Mouse (Mus musculus) heart, embryonic 11.5 days (tissue): ENCODE data around the gene Amdhd1. TPM values are rescaled to one million over a fixed set of nuclear protein-coding genes. Genes with fewer than 3 reads are reported as not detected.

ENCODE experiments used
- ATAC-seq: fragments of 200-750 bp; cut with Nextera tagmentation; replicated peaks from 2 replicates; pipeline ENCODE4 v1.8.0; 2017; ENCODE audit warnings: moderate library complexity; ENCODE audit not compliant: insufficient number of reproducible peaks, low FRiP score, low TSS enrichment
- H3K27ac ChIP-seq: fragments of 300-500 bp; sonication (generic); 2 replicates; pipeline ENCODE4 v1.5.1; 2014; ENCODE audit warnings: mild to moderate bottlenecking, low read depth, low read length
- H3K27me3 ChIP-seq: fragments of 300-500 bp; sonication (generic); 2 replicates; pipeline ENCODE4 v1.6.1; 2014; ENCODE audit warnings: mild to moderate bottlenecking, low read length, mixed read lengths; ENCODE audit not compliant: control insufficient read depth, insufficient read depth
- H3K36me3 ChIP-seq: fragments of 300-500 bp; sonication (generic); 2 replicates; pipeline ENCODE4 v1.6.1; 2014; ENCODE audit warnings: mild to moderate bottlenecking, low read length, moderate library complexity, mixed read lengths; ENCODE audit not compliant: control insufficient read depth, insufficient read depth
- H3K4me1 ChIP-seq: fragments of 300-500 bp; sonication (generic); 2 replicates; pipeline ENCODE4 v1.6.1; 2014; ENCODE audit warnings: low read length; ENCODE audit not compliant: control insufficient read depth, insufficient read depth
- H3K4me2 ChIP-seq: fragments of 300-500 bp; sonication (generic); 2 replicates; pipeline ENCODE4 v1.6.1; 2014; ENCODE audit warnings: mild to moderate bottlenecking, moderate library complexity
- H3K4me3 ChIP-seq: fragments of 300-500 bp; sonication (generic); 2 replicates; pipeline ENCODE4 v1.5.1; 2014; ENCODE audit warnings: low read depth, low read length
- H3K9ac ChIP-seq: fragments of 300-500 bp; sonication (generic); 2 replicates; pipeline ENCODE4 v1.6.1; 2014; ENCODE audit warnings: mild to moderate bottlenecking, low read depth, low read length, moderate library complexity
- H3K9me3 ChIP-seq: fragments of 300-500 bp; sonication (generic); replicated peaks from 2 replicates; pipeline ENCODE4 v1.6.1; 2016; ENCODE audit warnings: low read length; ENCODE audit not compliant: control insufficient read depth
- WGBS: fragments of 180-500 bp; shearing (Covaris S2); extraction: QIAGEN DNeasy Blood & Tissue Kit; methylation state at CpG from one replicate; pipeline ENCODE4 v1.1.7; 2014; ENCODE audit not compliant: insufficient replicate concordance; 5-methylcytosine and 5-hydroxymethylcytosine counted together
- polyA plus RNA-seq: library from polyadenylated mRNA; unstranded; fragments of >200 nt; fragmentation: Nextera tagmentation; extraction: Ambion mirVana; gene quantifications from 2 replicates; pipeline ENCODE4 v1.2.1, GENCODE M21; 2014

The Amdhd1 gene
- polyA plus RNA-seq, 1 experiment from 2014 or later, result 0.24 TPM

DNA sequence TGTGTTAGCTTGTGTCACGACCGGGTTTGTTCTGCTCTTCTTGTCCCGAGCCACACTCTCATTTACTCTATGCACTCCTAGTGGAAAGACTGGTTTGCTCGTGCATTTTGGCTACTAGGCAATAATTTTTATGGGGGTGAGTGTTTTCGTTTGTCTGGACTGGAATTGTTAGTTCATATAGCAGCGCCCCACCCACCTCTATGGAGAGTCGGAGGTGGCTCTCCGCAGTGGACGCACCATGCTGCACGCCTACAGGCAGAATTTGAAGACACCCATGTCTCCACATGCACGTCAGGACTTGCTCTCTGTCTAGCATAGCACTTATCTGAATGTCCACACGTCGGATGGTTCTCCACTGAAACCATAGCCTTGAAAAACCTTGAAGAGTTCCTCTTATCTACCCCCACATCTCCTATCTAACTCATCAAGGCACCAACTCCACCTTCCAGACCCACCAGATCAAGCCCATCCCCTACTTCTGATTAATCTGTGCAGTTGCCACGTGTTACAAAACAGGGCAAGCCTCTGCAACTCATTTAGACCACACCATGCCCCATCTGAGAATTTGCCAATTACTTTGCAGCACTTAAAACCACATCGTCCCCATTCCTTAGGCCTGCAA, 30.2 kb downstream of the Amdhd1 start:
- Histone ChIP-seq H3K9ac (no peak overlapping the region), H3K36me3 (no peaks in the 10 kb centered on the region), H3K27me3 (no peaks in the 10 kb centered on the region), H3K4me1 (no peaks in the 10 kb centered on the region), H3K4me2 (no peak overlapping the region), H3K4me3 (no peak overlapping the region), H3K9me3 (no peaks in the 10 kb centered on the region), H3K27ac (no peak overlapping the region)
- ATAC-seq, result no peak
- WGBS, result 82% methylated on average over 15 of the region's 15 CpGs

DNA sequence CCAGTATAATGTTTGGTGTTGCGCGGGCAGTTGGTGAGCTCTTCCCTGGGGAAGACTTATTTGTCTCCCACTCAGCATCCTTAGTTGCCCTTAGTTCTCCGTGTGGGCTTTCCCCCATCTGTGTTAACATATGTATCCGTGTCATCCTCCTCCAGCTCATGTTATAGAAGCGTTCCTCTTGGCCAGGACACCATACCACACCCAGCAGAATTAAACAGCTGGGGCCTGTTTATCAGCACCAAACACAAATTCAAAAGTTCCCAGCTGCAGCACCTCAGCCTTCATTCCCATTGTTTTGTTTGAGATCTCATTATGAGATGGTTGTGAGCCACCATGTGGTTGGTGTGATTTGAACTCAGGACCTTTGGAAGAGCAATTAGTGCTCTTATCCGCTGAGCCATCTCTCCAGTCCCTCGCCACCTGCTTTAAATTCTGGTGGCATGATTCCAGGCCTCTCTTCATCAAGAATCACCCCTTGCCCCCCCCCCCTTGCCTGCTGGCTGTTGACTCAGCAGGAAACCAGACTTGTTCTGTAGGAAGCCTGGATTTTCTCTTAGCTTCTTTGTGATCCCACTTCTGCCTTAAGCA, 31.4 kb downstream of the Amdhd1 start:
- Histone ChIP-seq H3K4me1 (no peaks in the 10 kb centered on the region), H3K36me3 (no peaks in the 10 kb centered on the region), H3K27me3 (no peaks in the 10 kb centered on the region), H3K4me2 (no peak overlapping the region), H3K27ac (no peak overlapping the region), H3K9ac (no peak overlapping the region), H3K4me3 (no peak overlapping the region), H3K9me3 (no peaks in the 10 kb centered on the region)
- WGBS, result 78% methylated on average over 7 of the region's 7 CpGs
- ATAC-seq, result no peak

DNA sequence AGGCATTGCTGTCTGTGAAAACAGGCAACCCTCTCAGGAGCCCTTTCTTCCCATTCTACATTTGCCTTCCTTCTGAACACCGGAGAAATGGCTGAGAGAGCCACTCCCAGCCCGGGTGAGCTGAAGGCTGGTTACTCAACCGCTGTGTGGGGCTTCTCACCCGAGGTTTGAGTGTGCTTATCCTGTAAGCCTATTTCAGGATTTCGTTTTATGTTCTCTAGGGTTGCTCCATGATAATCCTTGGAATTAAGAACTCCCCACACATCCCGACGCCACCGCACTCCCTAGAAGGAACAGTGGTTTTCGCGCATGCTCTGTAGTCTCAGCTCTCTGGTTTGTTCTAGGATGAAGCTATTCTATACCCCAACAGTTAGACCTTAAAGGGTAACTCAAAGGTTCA, 38.5 kb downstream of the Amdhd1 start:
- no peak overlapping the region for H3K27ac ChIP-seq
- no peaks in the 10 kb centered on the region for H3K36me3 ChIP-seq
- H3K4me2 ChIP-seq, result no peak overlapping the region
- H3K9ac ChIP-seq, result no peak overlapping the region
- ATAC-seq, result no peak
- H3K4me1 ChIP-seq, result no peaks in the 10 kb centered on the region
- no peaks in the 10 kb centered on the region for H3K27me3 ChIP-seq
- H3K4me3 ChIP-seq, result no peak overlapping the region
- 77% methylated on average over 10 of the region's 10 CpGs for WGBS
- H3K9me3 ChIP-seq, result no peaks in the 10 kb centered on the region

DNA sequence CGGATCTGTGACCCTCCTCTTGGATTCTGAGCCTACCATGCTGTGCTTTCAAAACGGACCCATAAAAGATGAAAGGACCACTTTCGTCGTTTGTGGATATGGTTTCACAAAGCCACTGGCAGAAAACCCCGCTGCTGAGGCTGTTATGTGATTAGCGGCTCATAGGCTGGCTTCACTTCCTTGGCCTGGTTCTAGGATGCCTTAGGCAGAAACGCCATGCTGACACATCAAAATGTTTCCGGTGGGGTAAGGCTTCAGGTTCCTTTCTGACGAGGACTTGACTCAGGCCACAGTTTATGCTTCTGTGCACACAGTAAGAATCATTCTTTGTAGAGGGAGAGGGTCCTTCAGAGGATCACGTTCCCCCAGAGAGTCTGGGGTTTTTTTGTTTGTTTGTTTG, 39.0 kb downstream of the Amdhd1 start:
- Histone ChIP-seq H3K27ac (no peak overlapping the region), H3K4me2 (no peak overlapping the region), H3K9ac (no peak overlapping the region), H3K27me3 (no peaks in the 10 kb centered on the region), H3K9me3 (no peaks in the 10 kb centered on the region), H3K36me3 (no peaks in the 10 kb centered on the region), H3K4me3 (no peak overlapping the region), H3K4me1 (no peaks in the 10 kb centered on the region)
- ATAC-seq, result no peak
- WGBS, result 65% methylated on average over 10 of the region's 10 CpGs

DNA sequence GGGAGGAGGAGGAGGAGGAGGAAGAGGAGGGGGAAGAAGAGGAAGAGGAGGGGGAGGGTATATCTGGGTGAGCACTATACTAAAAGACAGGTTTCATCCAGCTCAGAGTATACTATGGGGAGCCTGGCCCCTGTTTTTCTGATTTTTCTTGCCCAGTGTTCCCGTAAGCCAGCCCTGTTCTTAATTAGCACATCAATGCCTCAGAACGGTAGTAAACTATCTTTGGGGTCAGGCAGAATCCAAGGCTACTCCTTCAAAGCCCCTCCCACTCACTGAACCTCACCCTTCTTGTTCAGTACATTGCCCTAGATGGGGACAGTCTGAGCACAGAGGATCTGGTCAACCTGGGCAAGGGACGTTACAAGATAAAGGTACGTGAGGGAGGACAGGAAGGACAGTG, 49.4 kb downstream of the Amdhd1 start:
- H3K36me3 ChIP-seq, result no peaks in the 10 kb centered on the region
- no peak overlapping the region for H3K4me3 ChIP-seq
- no peak overlapping the region for H3K27ac ChIP-seq

DNA sequence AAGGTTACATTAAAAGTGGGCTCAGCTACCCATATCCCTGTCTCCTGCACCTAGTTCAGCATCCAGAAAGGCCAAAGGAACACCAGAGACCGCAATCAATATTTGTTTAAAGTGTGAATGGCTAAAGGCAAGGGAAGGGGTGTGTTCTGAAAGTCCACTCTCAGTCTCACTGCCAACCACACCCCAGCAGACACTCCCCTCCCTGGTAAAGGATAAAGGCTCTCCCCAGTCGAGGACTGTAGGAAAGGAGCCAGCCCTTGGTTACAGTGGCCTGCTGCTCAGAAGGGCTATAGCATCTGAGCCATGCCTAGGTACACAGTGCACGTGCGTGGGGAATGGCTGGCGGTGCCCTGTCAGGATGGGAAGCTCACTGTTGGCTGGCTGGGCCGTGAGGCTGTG, 51.0 kb downstream of the Amdhd1 start:
- Histone ChIP-seq H3K4me3 (no peak overlapping the region), H3K36me3 (peaks cover 3% of the 10 kb centered on the region; the same call in 1 of the 2 replicates), H3K4me2 (no peak overlapping the region), H3K27me3 (peaks cover 2% of the 10 kb centered on the region; the same call in 1 of the 2 replicates), H3K4me1 (no peaks in the 10 kb centered on the region), H3K27ac (no peak overlapping the region), H3K9ac (no peak overlapping the region), H3K9me3 (no peaks in the 10 kb centered on the region)
- no peak for ATAC-seq
- WGBS, result 70% methylated on average over 6 of the region's 6 CpGs

More for the DNA sequence above, 49.4 kb downstream of the Amdhd1 start:
- 47% methylated on average over 4 of the region's 4 CpGs for WGBS
- Histone ChIP-seq H3K4me1 (no peaks in the 10 kb centered on the region), H3K9me3 (no peaks in the 10 kb centered on the region), H3K27me3 (peaks cover 2% of the 10 kb centered on the region; the same call in 1 of the 2 replicates), H3K4me2 (no peak overlapping the region), H3K9ac (no peak overlapping the region)
- ATAC-seq, result no peak

DNA sequence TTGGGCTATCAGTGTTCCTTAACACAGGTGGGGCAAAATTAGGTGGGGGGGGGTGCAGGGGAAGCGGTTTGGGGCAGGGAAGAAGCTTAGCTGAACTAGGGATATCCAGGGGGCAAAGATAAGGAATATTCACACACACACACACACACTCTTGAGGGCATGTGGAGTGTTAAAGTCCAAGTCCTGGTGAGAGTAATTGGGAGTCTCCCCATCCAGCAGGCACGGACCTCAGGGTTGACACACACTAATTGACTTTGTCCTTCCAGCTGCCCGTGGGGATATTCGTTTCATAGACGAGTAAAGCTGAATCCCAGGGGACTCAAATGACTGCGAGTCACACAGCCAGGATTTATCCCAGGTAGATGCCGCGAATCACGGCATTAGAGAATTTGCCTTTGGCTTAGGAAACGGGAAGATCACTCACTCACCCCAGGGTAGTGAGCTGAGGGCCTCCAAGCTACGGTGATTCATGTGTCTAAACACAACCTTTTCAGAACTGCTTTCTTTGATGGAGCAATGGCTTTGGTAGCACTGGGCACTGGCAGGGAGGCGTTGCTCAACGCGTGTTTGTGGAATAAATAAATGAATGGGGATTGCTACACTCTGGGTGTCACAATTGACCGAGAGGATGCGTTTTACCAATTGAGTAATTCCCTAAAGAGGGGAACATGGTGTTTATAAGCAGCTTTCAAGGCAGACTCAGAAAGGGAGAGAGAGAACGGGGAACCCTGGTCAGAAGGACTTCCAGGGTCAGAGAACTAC, 51.6 kb downstream of the Amdhd1 start, which contains the start of gene Hal:
TSS of gene Hal (plus strand) at position 703 of the 762 bp plus-strand sequence.
- H3K4me3 ChIP-seq, result no peak within 1 kb of the TSS
- no peak within 1 kb of the TSS for H3K27ac ChIP-seq
- H3K9ac ChIP-seq, result no peak within 1 kb of the TSS; the same call in 1 of the 2 replicates
- WGBS, result 68% methylated on average over 17 of the region's 17 CpGs
- peaks cover 3% of the 10 kb centered on the region; the same call in 1 of the 2 replicates for H3K36me3 ChIP-seq
- ATAC-seq, result no peak
- no peaks in the 10 kb centered on the region for H3K9me3 ChIP-seq
- peaks cover 2% of the 10 kb centered on the region; the same call in 1 of the 2 replicates for H3K27me3 ChIP-seq
- no peaks in the 10 kb centered on the region for H3K4me1 ChIP-seq
- H3K4me2 ChIP-seq, result no peak within 1 kb of the TSS

DNA sequence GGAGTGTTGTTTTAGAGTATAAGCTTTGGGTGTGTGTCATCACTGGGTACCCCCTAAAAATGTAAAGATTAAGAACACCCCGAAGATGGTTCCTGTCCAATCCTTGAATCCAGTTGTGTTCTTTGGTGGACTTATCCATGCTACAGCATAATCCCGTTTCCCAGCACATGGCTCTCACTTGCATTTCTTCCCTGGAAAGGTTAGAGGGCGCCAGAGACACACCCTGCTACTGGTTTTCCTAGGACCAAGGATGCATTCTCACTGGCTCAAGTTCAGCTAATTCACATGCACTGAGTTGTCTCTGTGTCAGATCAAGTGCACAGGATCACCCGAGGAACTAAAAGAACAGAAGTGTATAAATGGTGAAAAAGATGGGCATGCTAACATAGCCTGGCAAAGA, 53.2 kb downstream of the Amdhd1 start:
- Histone ChIP-seq H3K27me3 (peaks cover 2% of the 10 kb centered on the region; the same call in 1 of the 2 replicates), H3K36me3 (peaks cover 7% of the 10 kb centered on the region; the same call in 1 of the 2 replicates), H3K9ac (no peak overlapping the region), H3K27ac (no peak overlapping the region), H3K4me2 (no peak overlapping the region), H3K9me3 (no peaks in the 10 kb centered on the region), H3K4me3 (no peak overlapping the region), H3K4me1 (no peaks in the 10 kb centered on the region)
- WGBS, result 28% methylated on average over 4 of the region's 4 CpGs
- no peak for ATAC-seq
